Mouse (Mus musculus) kidney, postnatal 0 days (tissue): ENCODE data around the gene Inpp1. TPM values are rescaled to one million over a fixed set of nuclear protein-coding genes. Genes with fewer than 3 reads are reported as not detected.
A peak's percentile ranks its signal among the peaks of the same experiment; 100 is the strongest.

Source experiments
- ATAC-seq: fragments of 200-750 bp; cut with Nextera tagmentation; replicated peaks from 2 replicates; pipeline ENCODE4 v1.8.0; 2017; ENCODE audit warnings: low read depth, moderate number of reproducible peaks, moderate TSS enrichment, moderate library complexity; ENCODE audit not compliant: low FRiP score
- DNase-seq: peaks from one replicate; pipeline ENCODE4 v3.0.0-alpha.2; 2016; ENCODE audit warnings: low spot score
- H3K27ac ChIP-seq: fragments of 300-500 bp; sonication (generic); 2 replicates; pipeline ENCODE4 v1.5.1; 2014; ENCODE audit warnings: mild to moderate bottlenecking
- H3K27me3 ChIP-seq: fragments of 300-500 bp; sonication (generic); 2 replicates; pipeline ENCODE4 v1.6.1; 2014; ENCODE audit warnings: low read length, mixed read lengths; ENCODE audit not compliant: insufficient read depth
- H3K36me3 ChIP-seq: fragments of 300-500 bp; sonication (generic); 2 replicates; pipeline ENCODE4 v1.6.1; 2014; ENCODE audit warnings: low read length, mixed read lengths; ENCODE audit not compliant: insufficient read depth
- H3K4me1 ChIP-seq: fragments of 300-500 bp; sonication (generic); replicated peaks from 2 replicates; pipeline ENCODE4 v1.6.1; 2014; ENCODE audit warnings: antibody characterized with exemption, low read length, mixed read lengths; ENCODE audit not compliant: insufficient read depth
- H3K4me2 ChIP-seq: fragments of 300-500 bp; sonication (generic); 2 replicates; pipeline ENCODE4 v1.6.1; 2014; ENCODE audit warnings: mild to moderate bottlenecking, low read length, moderate library complexity, mixed read lengths
- H3K4me3 ChIP-seq: fragments of 300-500 bp; sonication (generic); replicated peaks from 2 replicates; pipeline ENCODE4 v1.5.1; 2014; ENCODE audit warnings: low read depth, low read length
- H3K9ac ChIP-seq: fragments of 300-500 bp; sonication (generic); 2 replicates; pipeline ENCODE4 v1.6.1; 2014; ENCODE audit warnings: low read depth, low read length
- H3K9me3 ChIP-seq: fragments of 300-500 bp; sonication (generic); replicated peaks from 2 replicates; pipeline ENCODE4 v1.6.1; 2016; ENCODE audit warnings: low read length, inconsistent platforms, mixed read lengths
- CTCF ChIP-seq: IDR thresholded peaks from 2 replicates; pipeline ENCODE4 v1.5.1; 2016; ENCODE audit warnings: antibody characterized with exemption, low read depth, mild to moderate bottlenecking, moderate library complexity
- WGBS: fragments of 180-500 bp; shearing (Covaris S2); extraction: QIAGEN DNeasy Blood & Tissue Kit; methylation state at CpG from one replicate; pipeline ENCODE4 v1.1.7; 2014; 5-methylcytosine and 5-hydroxymethylcytosine counted together
- polyA plus RNA-seq: library from polyadenylated mRNA; unstranded; fragments of >200 nt; fragmentation: Nextera tagmentation; extraction: Ambion mirVana; gene quantifications from 2 replicates; pipeline ENCODE4 v1.2.1, GENCODE M21; 2015

Gene Inpp1
- polyA plus RNA-seq, 1 experiment from 2014 or later = 16.3 TPM

GRCm38 (mm10) chr1:52846556-52846955 lies 29.1 kb upstream of the Inpp1 start:
- Histone ChIP-seq H3K9me3 (no peaks in the 10 kb centered on the region), H3K4me1 (no peaks in the 10 kb centered on the region), H3K27me3 (no peaks in the 10 kb centered on the region), H3K36me3 (no peaks in the 10 kb centered on the region), H3K4me3 (no peak overlapping the region), H3K4me2 (no peak overlapping the region), H3K27ac (no peak overlapping the region), H3K9ac (no peak overlapping the region)
- no peak for ATAC-seq
- 85% methylated on average over 4 of the region's 4 CpGs for WGBS
- DNase-seq = no peak
- no peak for TF ChIP-seq CTCF

DNA sequence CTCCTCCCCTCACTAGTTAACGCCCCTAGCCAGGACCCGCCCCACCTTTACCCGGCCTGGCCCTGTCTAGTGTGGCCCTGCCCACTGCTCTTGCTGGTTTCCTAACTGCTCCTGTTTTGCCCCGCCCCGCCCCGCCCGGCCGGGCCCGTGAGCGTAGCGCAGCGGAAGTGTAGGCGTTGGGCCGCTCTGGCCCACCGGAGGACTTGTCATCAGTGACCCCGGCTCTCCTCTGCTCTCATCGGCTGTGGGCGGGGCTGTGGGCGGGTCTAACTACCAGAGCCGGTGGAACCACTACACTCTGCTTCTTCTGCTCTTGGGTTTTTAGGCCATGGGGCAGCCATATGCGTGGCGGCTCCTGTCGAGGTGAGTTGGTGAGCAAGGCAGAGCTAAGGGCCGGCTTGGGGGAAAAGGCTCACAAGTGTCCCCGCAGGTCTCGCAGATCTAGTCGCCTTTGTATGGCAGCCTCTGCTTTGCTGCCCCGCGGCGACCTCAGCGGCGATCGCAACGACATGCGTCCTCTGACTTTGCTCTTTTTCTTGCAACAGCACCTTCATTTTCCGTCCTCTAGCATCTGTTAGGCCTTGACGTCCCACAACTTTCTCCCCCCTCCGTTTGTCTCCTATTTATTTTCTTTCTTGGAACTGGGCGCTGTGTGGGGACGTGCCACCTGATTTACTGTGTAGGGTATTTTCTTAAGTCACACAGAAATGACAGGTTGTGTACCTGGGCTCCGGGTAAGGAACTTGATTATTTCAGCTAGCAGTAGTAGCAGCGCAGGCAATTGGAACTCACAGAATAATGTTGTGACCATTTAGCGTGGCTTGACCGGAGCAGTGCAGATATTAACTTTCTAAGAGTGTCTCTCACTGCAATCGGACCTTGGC lies 27.5 kb upstream of the Inpp1 start, which contains the start of gene Hibch:
Gene Hibch (plus strand): TSS at position 148 of the 884 bp plus-strand sequence.
- H3K36me3 ChIP-seq = no peaks in the 10 kb centered on the region
- TF ChIP-seq CTCF = 0 out of 2 replicates have a peak, but pooled peaks have one; percentile 6
- H3K4me2 ChIP-seq = peak within 1 kb of the TSS; percentile 87
- WGBS = 2% methylated on average over 45 of the region's 45 CpGs
- peak within 1 kb of the TSS; percentile 77 for H3K9ac ChIP-seq
- H3K4me3 ChIP-seq = peak within 1 kb of the TSS; percentile 59
- ATAC-seq = peak; percentile 100
- no peaks in the 10 kb centered on the region for H3K4me1 ChIP-seq
- H3K9me3 ChIP-seq = no peaks in the 10 kb centered on the region
- DNase-seq = peak; percentile 99
- H3K27me3 ChIP-seq = no peaks in the 10 kb centered on the region
- H3K27ac ChIP-seq = peak within 1 kb of the TSS; percentile 89

- DNase-seq = no peak
- Histone ChIP-seq H3K36me3 (no peaks in the 10 kb centered on the region), H3K27me3 (no peaks in the 10 kb centered on the region), H3K27ac (peak overlapping the region; percentile 31; the same call in 1 of the 2 replicates), H3K4me1 (no peaks in the 10 kb centered on the region), H3K9me3 (no peaks in the 10 kb centered on the region), H3K4me3 (peak overlapping the region; percentile 59), H3K9ac (no peak overlapping the region), H3K4me2 (peak overlapping the region; percentile 87)
- ATAC-seq = no peak; the same call in 1 of the 2 replicates
- TF ChIP-seq CTCF = no peak
- WGBS = 20% methylated on average over 3 of the region's 3 CpGs
These were observed 26.9 kb upstream of the Inpp1 start for GRCm38 (mm10) chr1:52844354-52844753.

DNA sequence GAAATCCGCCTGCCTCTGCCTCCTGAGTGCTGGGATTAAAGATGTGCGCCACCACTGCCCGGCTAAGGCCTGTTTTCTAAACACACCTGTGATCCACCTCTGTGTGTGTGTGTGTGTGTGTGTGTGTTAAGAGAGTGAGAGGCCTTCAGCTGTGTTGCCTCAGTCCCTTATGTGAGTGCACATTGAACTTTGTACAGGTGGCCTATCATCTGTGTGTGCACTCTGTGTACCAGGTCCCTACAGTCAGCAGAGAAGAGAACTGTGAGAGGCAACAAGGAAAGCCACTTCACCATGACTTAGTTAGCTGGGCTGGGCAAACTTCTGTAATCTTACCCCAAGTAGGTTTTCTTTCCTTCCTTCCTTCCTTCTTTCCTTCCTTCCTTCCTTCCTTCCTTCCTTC lies 21.6 kb upstream of the Inpp1 start:
- no peak for ATAC-seq
- 94% methylated on average over 3 of the region's 3 CpGs for WGBS

DNA sequence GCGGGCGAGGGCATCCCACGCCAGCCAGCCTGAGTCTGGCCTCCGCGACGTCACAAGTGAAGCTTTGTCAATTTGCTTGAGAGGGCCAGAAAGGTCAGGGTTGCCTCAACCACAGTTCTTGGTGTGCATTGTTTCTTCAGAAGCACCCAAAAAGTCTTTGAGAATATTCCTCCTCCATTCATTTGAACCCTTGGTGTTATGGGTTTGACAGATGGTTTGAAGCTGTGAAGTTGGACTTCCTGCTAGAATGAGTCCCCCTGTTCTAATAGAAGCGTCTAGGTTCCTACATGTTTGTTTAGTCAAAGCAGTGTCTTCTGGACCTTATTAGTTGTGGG lies 292 bp upstream of the Inpp1 start:
- Histone ChIP-seq H3K4me3 (peak overlapping the region; percentile 64), H3K27ac (no peak overlapping the region), H3K9me3 (no peaks in the 10 kb centered on the region), H3K27me3 (no peaks in the 10 kb centered on the region), H3K4me2 (peak overlapping the region; percentile 87), H3K9ac (peak overlapping the region; percentile 74), H3K36me3 (no peaks in the 10 kb centered on the region), H3K4me1 (no peaks in the 10 kb centered on the region)
- ATAC-seq = 0 out of 2 replicates have a peak, but pooled peaks have one; percentile 10
- no peak for DNase-seq
- WGBS = 6% methylated on average over 5 of the region's 7 CpGs
- TF ChIP-seq CTCF = no peak

More for the DNA sequence above, 21.6 kb upstream of the Inpp1 start:
- H3K9ac ChIP-seq = no peak overlapping the region
- H3K9me3 ChIP-seq = no peaks in the 10 kb centered on the region
- H3K36me3 ChIP-seq = no peaks in the 10 kb centered on the region
- no peak for TF ChIP-seq CTCF
- no peaks in the 10 kb centered on the region for H3K4me1 ChIP-seq
- H3K4me2 ChIP-seq = no peak overlapping the region
- DNase-seq = no peak
- H3K4me3 ChIP-seq = no peak overlapping the region
- H3K27ac ChIP-seq = no peak overlapping the region
- H3K27me3 ChIP-seq = no peaks in the 10 kb centered on the region

GRCm38 (mm10) chr1:52816232-52816891 lies 1.1 kb downstream of the Inpp1 start:
- H3K27ac ChIP-seq = no peak overlapping the region
- no peak overlapping the region for H3K9ac ChIP-seq
- H3K4me2 ChIP-seq = peak overlapping the region; percentile 87

More at GRCm38 (mm10) chr1:52816232-52816891, 1.1 kb downstream of the Inpp1 start:
- DNase-seq = peak; percentile 23
- no peaks in the 10 kb centered on the region for H3K36me3 ChIP-seq
- TF ChIP-seq CTCF = no peak
- H3K4me3 ChIP-seq = peak overlapping the region; percentile 64
- ATAC-seq = 0 out of 2 replicates have a peak, but pooled peaks have one; percentile 6
- WGBS = 32% methylated on average over 13 of the region's 13 CpGs
- H3K9me3 ChIP-seq = no peaks in the 10 kb centered on the region
- no peaks in the 10 kb centered on the region for H3K4me1 ChIP-seq
- no peaks in the 10 kb centered on the region for H3K27me3 ChIP-seq
